Mouse (Mus musculus) limb, embryonic 15.5 days (tissue): ENCODE measurements at regions not wholly inside any gene's neighbourhood (a gene's known extent, or its start where the extent isn't known, plus 50 kb on each side); places are given as distances from the start of the nearest gene placed in this dataset.

Experiments used
- ATAC-seq: fragments of 200-750 bp; cut with Nextera tagmentation; 2 replicates; pipeline ENCODE4 v1.8.0; 2017; ENCODE audit warnings: low read depth, moderate TSS enrichment; ENCODE audit not compliant: insufficient number of reproducible peaks, low FRiP score, low TSS enrichment
- H3K27ac ChIP-seq: fragments of 300-500 bp; sonication (generic); 2 replicates; pipeline ENCODE4 v1.5.1; 2015; ENCODE audit warnings: moderate library complexity, mild to moderate bottlenecking, inconsistent platforms
- H3K27me3 ChIP-seq: fragments of 300-500 bp; sonication (generic); 2 replicates; pipeline ENCODE4 v1.6.1; 2015; ENCODE audit warnings: inconsistent platforms
- H3K36me3 ChIP-seq: fragments of 300-500 bp; sonication (generic); 2 replicates; pipeline ENCODE4 v1.6.1; 2015; ENCODE audit warnings: inconsistent platforms
- H3K4me1 ChIP-seq: fragments of 300-500 bp; sonication (generic); 2 replicates; pipeline ENCODE4 v1.6.1; 2015; ENCODE audit warnings: inconsistent platforms
- H3K4me2 ChIP-seq: fragments of 300-500 bp; sonication (generic); 2 replicates; pipeline ENCODE4 v1.6.1; 2015; ENCODE audit warnings: mild to moderate bottlenecking, inconsistent platforms
- H3K4me3 ChIP-seq: fragments of 300-500 bp; sonication (generic); 2 replicates; pipeline ENCODE4 v1.5.1; 2015; ENCODE audit warnings: mild to moderate bottlenecking, inconsistent platforms
- H3K9ac ChIP-seq: fragments of 300-500 bp; sonication (generic); 2 replicates; pipeline ENCODE4 v1.6.1; 2015; ENCODE audit warnings: inconsistent platforms
- H3K9me3 ChIP-seq: fragments of 300-500 bp; sonication (generic); 2 replicates; pipeline ENCODE4 v1.6.1; 2016; ENCODE audit warnings: inconsistent platforms
- WGBS: fragments of 180-500 bp; shearing (Covaris S2); methylation state at CpG from one replicate; pipeline ENCODE4 v1.1.7; 2015; 5-methylcytosine and 5-hydroxymethylcytosine counted together

- no peak overlapping the region for H3K9ac ChIP-seq
- no peaks in the 10 kb centered on the region for H3K27me3 ChIP-seq
- WGBS: 42% methylated on average over 3 of the region's 3 CpGs
- no peaks in the 10 kb centered on the region for H3K4me1 ChIP-seq
- H3K4me2 ChIP-seq: no peak overlapping the region
- no peak for ATAC-seq
- no peak overlapping the region for H3K27ac ChIP-seq
- H3K36me3 ChIP-seq: no peaks in the 10 kb centered on the region
- H3K9me3 ChIP-seq: no peaks in the 10 kb centered on the region
- no peak overlapping the region for H3K4me3 ChIP-seq
Observed at GRCm38 (mm10) chr16:78697514-78698209, 121.2 kb upstream of the D16Ertd472e start.

- Histone ChIP-seq H3K4me3 (no peak overlapping the region), H3K36me3 (no peaks in the 10 kb centered on the region), H3K4me2 (no peak overlapping the region), H3K27me3 (no peaks in the 10 kb centered on the region), H3K9me3 (no peaks in the 10 kb centered on the region), H3K27ac (peak overlapping the region; percentile 38; the same call in 1 of the 2 replicates), H3K9ac (no peak overlapping the region), H3K4me1 (no peaks in the 10 kb centered on the region)
- ATAC-seq: no peak
Observed at GRCm38 (mm10) chr16:78688251-78688650, 111.7 kb upstream of the D16Ertd472e start.

GRCm38 (mm10) chr16:78685160-78685559 lies 108.7 kb upstream of the D16Ertd472e start:
- Histone ChIP-seq H3K4me1 (no peaks in the 10 kb centered on the region), H3K9me3 (no peaks in the 10 kb centered on the region), H3K9ac (no peak overlapping the region), H3K27me3 (no peaks in the 10 kb centered on the region), H3K4me2 (no peak overlapping the region), H3K4me3 (no peak overlapping the region), H3K36me3 (no peaks in the 10 kb centered on the region), H3K27ac (no peak overlapping the region)
- no peak for ATAC-seq
- WGBS: 21% methylated on average over 1 of the region's 1 CpGs

- WGBS: 67% methylated on average over 8 of the region's 8 CpGs
- ATAC-seq: no peak
Observed at GRCm38 (mm10) chr16:78684031-78684430, 107.5 kb upstream of the D16Ertd472e start.

GRCm38 (mm10) chr16:78661126-78661525 lies 84.6 kb upstream of the D16Ertd472e start:
- H3K4me1 ChIP-seq: no peaks in the 10 kb centered on the region
- H3K9ac ChIP-seq: no peak overlapping the region
- H3K36me3 ChIP-seq: no peaks in the 10 kb centered on the region
- H3K4me3 ChIP-seq: no peak overlapping the region
- H3K27ac ChIP-seq: no peak overlapping the region
- no peak overlapping the region for H3K4me2 ChIP-seq
- H3K27me3 ChIP-seq: no peaks in the 10 kb centered on the region
- ATAC-seq: no peak
- H3K9me3 ChIP-seq: no peaks in the 10 kb centered on the region
- 52% methylated on average over 7 of the region's 7 CpGs for WGBS

More at GRCm38 (mm10) chr16:78684031-78684430, 107.5 kb upstream of the D16Ertd472e start:
- H3K27ac ChIP-seq: no peak overlapping the region
- H3K4me2 ChIP-seq: no peak overlapping the region
- H3K27me3 ChIP-seq: no peaks in the 10 kb centered on the region
- no peaks in the 10 kb centered on the region for H3K4me1 ChIP-seq
- H3K9ac ChIP-seq: no peak overlapping the region
- H3K9me3 ChIP-seq: no peaks in the 10 kb centered on the region
- no peaks in the 10 kb centered on the region for H3K36me3 ChIP-seq
- no peak overlapping the region for H3K4me3 ChIP-seq

- WGBS: 12% methylated on average over 1 of the region's 1 CpGs
Observed at GRCm38 (mm10) chr16:78644710-78645109, 68.2 kb upstream of the D16Ertd472e start.

GRCm38 (mm10) chr16:78641717-78642116 lies 65.2 kb upstream of the D16Ertd472e start:
- ATAC-seq: no peak
- Histone ChIP-seq H3K9ac (no peak overlapping the region), H3K36me3 (no peaks in the 10 kb centered on the region), H3K9me3 (no peaks in the 10 kb centered on the region), H3K4me3 (no peak overlapping the region), H3K27ac (no peak overlapping the region), H3K4me1 (no peaks in the 10 kb centered on the region), H3K4me2 (no peak overlapping the region), H3K27me3 (no peaks in the 10 kb centered on the region)
- WGBS: 31% methylated on average over 5 of the region's 5 CpGs

More at GRCm38 (mm10) chr16:78644710-78645109, 68.2 kb upstream of the D16Ertd472e start:
- no peak for ATAC-seq
- H3K4me3 ChIP-seq: no peak overlapping the region
- H3K9ac ChIP-seq: no peak overlapping the region
- H3K27me3 ChIP-seq: no peaks in the 10 kb centered on the region
- H3K4me2 ChIP-seq: no peak overlapping the region
- H3K36me3 ChIP-seq: no peaks in the 10 kb centered on the region
- H3K4me1 ChIP-seq: no peaks in the 10 kb centered on the region
- H3K27ac ChIP-seq: no peak overlapping the region
- H3K9me3 ChIP-seq: no peaks in the 10 kb centered on the region

GRCm38 (mm10) chr16:78641205-78641604 lies 64.7 kb upstream of the D16Ertd472e start:
- ATAC-seq: no peak
- no peak overlapping the region for H3K27ac ChIP-seq
- H3K27me3 ChIP-seq: no peaks in the 10 kb centered on the region
- H3K4me1 ChIP-seq: no peaks in the 10 kb centered on the region
- no peaks in the 10 kb centered on the region for H3K9me3 ChIP-seq
- 65% methylated on average over 3 of the region's 3 CpGs for WGBS
- no peak overlapping the region for H3K9ac ChIP-seq
- no peak overlapping the region for H3K4me3 ChIP-seq
- no peak overlapping the region for H3K4me2 ChIP-seq
- no peaks in the 10 kb centered on the region for H3K36me3 ChIP-seq

- Histone ChIP-seq H3K4me1 (no peaks in the 10 kb centered on the region), H3K4me2 (no peak overlapping the region), H3K27ac (no peak overlapping the region), H3K27me3 (no peaks in the 10 kb centered on the region), H3K4me3 (no peak overlapping the region), H3K36me3 (no peaks in the 10 kb centered on the region), H3K9me3 (no peaks in the 10 kb centered on the region), H3K9ac (no peak overlapping the region)
- no peak for ATAC-seq
- 72% methylated on average over 6 of the region's 6 CpGs for WGBS
Observed at GRCm38 (mm10) chr16:78637452-78637851, 60.9 kb upstream of the D16Ertd472e start.

- ATAC-seq: no peak
- Histone ChIP-seq H3K36me3 (no peaks in the 10 kb centered on the region), H3K27ac (no peak overlapping the region), H3K9ac (no peak overlapping the region), H3K27me3 (no peaks in the 10 kb centered on the region), H3K9me3 (no peaks in the 10 kb centered on the region), H3K4me3 (no peak overlapping the region), H3K4me2 (no peak overlapping the region), H3K4me1 (no peaks in the 10 kb centered on the region)
- WGBS: 32% methylated on average over 5 of the region's 5 CpGs
Observed at GRCm38 (mm10) chr16:78637015-78637414, 60.5 kb upstream of the D16Ertd472e start.

- Histone ChIP-seq H3K36me3 (no peaks in the 10 kb centered on the region), H3K27me3 (no peaks in the 10 kb centered on the region), H3K4me2 (no peak overlapping the region), H3K9ac (no peak overlapping the region), H3K4me1 (no peaks in the 10 kb centered on the region), H3K27ac (no peak overlapping the region), H3K9me3 (no peaks in the 10 kb centered on the region), H3K4me3 (no peak overlapping the region)
- no peak for ATAC-seq
- WGBS: 82% methylated on average over 5 of the region's 5 CpGs
Observed at GRCm38 (mm10) chr16:78635774-78636173, 59.3 kb upstream of the D16Ertd472e start.

- Histone ChIP-seq H3K27ac (no peak overlapping the region), H3K36me3 (no peaks in the 10 kb centered on the region), H3K4me3 (no peak overlapping the region), H3K9me3 (no peaks in the 10 kb centered on the region), H3K27me3 (no peaks in the 10 kb centered on the region), H3K9ac (no peak overlapping the region), H3K4me2 (no peak overlapping the region), H3K4me1 (no peaks in the 10 kb centered on the region)
- no peak for ATAC-seq
- 20% methylated on average over 8 of the region's 8 CpGs for WGBS
Observed at GRCm38 (mm10) chr16:78635257-78635656, 58.7 kb upstream of the D16Ertd472e start.

- Histone ChIP-seq H3K27me3 (no peaks in the 10 kb centered on the region), H3K4me3 (no peak overlapping the region), H3K9me3 (no peaks in the 10 kb centered on the region), H3K4me2 (no peak overlapping the region), H3K36me3 (no peaks in the 10 kb centered on the region), H3K27ac (no peak overlapping the region), H3K4me1 (no peaks in the 10 kb centered on the region), H3K9ac (no peak overlapping the region)
- no peak for ATAC-seq
- WGBS: 66% methylated on average over 5 of the region's 5 CpGs
Observed at GRCm38 (mm10) chr16:78631797-78632196, 55.3 kb upstream of the D16Ertd472e start.
